Mouse (Mus musculus): ENCODE data around the gene Vma21.

GRCm38 (mm10) chrX:71797766-71798165, 18.0 kb upstream of the Vma21 start:
- TF ChIP-seq CTCF (IDR thresholded peaks at IDR 0.05; ENCODE audit: control insufficient read depth, insufficient read depth, insufficient read length) = no peak
- no peak for TF ChIP-seq CEBPB (IDR thresholded peaks at IDR 0.05; ENCODE audit: low read depth)
- TF ChIP-seq MYOG (IDR thresholded peaks at IDR 0.05; ENCODE audit: control insufficient read depth, extremely low read depth, insufficient read length) = no peak
